Mouse (Mus musculus) heart, adult 8-10 months (tissue): ENCODE data around the gene Zfp445. TPM values are rescaled to one million over a fixed set of nuclear protein-coding genes. Genes with fewer than 3 reads are reported as not detected.
A peak's percentile ranks its signal among the peaks of the same experiment; 100 is the strongest.

Source experiments
- DNase-seq: peaks from one replicate; pipeline ENCODE4 v3.0.0; 2022; ENCODE audit warnings: low spot score
- total RNA-seq, 4 experiments: library from RNA; stranded (reverse); gene quantifications; 2 replicates each; pipeline ENCODE4 v1.2.4; 2022

The Zfp445 gene
- total RNA-seq, 4 experiments from 2014 or later, result 66.2 to 94.7 (median 75.8) TPM

- DNase-seq, result no peak
These were observed 29.0 kb downstream of the Zfp445 start for GRCm38 (mm10) chr9:122836790-122837189.

GRCm38 (mm10) chr9:122836126-122836525, 29.7 kb downstream of the Zfp445 start:
- DNase-seq, result no peak

GRCm38 (mm10) chr9:122829826-122830380, 35.9 kb downstream of the Zfp445 start:
- no peak for DNase-seq

DNA sequence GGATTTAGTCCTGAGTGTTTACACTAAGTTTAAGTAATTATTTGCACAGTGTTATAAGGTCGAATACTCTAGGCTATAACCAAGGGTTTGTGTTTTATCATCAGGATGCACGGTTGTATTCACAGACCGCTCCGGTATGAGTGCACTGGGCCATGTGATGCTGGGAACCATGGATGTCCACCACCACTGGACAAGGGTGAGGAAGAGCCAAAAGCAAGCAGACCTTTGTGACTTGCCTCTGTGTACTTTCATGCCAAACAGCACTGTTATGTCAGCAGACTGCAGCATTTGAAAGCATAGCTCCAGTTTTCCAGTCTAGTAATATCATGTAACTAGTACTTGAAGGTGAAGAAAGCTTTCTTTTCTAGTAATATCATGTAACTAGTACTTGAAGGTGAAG, 39.1 kb downstream of the Zfp445 start:
- DNase-seq, result no peak

DNA sequence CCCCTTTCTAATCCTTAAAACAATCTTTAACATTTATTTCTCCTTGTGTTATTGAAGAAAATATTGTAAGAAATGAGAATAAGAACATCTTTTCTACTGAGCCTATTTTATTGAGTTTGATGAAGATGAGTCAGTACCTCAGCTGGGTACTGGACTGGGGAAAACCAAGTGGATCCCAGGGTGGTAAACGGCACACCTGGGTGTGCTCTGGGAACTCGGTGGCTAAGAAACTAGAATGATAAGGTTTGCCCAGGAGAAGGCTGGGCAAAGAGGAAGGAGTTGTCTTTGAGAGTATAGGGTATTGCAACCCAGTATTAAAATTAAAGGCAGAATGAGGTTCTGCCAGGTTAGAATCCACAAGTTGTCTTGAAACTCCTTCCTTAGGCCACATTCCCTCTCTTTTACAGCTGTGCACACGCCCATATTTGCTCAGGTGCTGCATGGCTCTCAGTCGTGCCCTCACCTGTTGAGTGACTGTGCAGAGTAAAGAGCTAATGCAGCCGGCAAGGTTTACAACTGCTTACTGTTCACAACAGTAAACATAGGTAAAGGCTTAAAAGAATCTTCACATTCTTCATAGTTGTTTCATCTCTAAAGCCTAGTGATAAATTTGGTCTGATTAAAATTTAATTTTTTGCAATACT, 42.3 kb downstream of the Zfp445 start:
- no peak for DNase-seq

- DNase-seq, result no peak
These were observed 50.5 kb downstream of the Zfp445 start for GRCm38 (mm10) chr9:122815239-122815851.

DNA sequence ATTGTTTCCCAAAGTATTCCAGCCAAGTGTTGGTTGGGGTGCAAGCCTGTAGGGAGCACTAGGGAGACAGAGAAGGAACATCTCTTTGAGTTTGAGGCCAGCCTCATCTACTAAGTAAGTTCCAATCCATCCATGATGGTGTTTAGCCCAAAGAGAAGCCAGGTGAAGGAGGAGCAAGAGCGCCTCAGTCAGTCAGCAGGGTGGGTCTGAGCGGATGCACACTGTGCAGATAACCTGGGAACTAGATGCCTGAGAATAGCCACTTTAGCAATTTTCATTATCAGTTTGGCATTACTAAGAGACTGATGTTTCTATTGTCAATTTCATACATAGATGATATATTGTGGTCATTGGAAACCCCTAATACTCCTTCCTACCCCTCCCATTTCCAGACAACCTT, 51.0 kb downstream of the Zfp445 start:
- DNase-seq, result no peak

DNA sequence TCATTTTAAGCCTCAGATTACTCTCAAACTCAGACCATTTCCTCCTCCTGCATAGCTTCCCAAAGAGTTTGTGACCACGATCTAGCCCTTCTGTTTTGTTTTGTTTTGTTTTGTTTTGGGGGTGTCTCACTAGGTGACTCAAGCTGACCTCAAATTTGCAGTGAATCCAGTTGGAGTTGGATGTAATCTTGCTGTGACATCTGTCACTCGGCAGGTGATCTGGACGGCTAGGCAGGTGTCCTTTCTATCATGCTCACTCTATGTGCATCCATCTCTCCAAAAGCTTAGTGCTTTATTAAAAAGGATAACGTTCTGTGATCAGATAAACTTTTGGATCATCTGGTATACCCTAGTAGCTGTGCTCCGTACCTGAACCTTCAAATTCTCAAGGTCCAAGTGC, 53.4 kb downstream of the Zfp445 start:
- no peak for DNase-seq

DNA sequence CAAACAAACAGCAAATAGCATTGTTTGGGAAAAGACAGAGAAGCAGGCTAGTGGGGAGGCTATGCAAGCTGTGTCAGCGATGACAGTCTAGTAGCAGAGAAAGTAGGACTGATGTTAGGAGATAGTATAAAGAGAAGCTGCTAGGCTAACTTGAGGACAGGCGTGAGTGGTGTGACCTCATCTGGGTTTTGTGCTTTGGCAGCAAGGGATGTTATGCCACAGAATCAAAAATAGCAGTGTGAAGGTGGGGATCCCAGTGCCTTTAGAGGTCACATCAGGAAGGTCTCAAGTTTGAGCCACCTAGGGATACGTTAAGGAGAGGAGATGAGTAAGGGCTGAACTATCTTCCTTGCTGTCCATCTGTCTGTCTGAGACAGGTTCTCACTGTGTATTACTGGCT, 55.6 kb downstream of the Zfp445 start:
- DNase-seq, result peak; percentile 36

DNA sequence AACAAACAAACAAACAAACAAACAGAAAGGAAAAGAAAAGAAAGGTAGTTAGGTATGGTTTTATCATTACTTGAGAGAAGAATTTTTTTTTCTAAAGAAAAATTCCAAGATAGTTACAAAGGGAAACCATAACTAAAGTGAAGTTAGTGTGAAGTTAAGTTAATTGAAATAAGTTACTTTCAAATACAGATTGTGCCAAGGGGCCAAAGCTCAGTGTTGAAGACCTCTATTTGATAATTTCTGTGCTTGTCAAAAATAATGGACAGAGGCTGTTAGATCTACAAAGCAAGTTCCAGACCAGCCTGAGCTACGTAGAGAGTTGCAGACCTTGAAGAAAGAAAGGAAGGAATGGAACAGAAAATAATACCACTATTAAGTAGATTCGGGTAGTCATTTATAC, 58.6 kb downstream of the Zfp445 start:
- no peak for DNase-seq

DNA sequence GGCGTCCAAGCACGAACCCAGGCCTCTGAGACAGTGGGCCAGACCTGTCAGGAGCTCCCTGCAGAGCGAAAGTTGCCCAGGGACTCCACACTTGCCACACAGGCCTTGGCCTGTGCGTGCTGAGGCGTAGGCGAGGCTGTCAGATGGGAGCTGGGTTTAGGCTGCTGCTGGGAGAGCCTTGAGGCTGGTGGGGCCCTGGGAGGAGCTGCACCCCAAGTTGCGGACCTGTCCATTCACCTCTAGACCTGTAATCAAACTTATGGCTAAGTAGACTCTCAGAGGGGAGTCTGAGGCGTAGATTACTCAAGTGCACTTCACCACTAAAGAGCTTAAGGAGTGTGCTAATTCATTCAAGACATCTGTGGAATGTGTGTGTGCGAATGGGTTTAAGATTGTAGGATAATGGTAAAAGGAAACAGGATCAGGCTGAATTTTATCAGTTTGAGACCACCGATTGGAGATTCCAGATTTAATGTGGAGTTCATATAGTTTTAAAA, 59.9 kb downstream of the Zfp445 start:
- no peak for DNase-seq

DNA sequence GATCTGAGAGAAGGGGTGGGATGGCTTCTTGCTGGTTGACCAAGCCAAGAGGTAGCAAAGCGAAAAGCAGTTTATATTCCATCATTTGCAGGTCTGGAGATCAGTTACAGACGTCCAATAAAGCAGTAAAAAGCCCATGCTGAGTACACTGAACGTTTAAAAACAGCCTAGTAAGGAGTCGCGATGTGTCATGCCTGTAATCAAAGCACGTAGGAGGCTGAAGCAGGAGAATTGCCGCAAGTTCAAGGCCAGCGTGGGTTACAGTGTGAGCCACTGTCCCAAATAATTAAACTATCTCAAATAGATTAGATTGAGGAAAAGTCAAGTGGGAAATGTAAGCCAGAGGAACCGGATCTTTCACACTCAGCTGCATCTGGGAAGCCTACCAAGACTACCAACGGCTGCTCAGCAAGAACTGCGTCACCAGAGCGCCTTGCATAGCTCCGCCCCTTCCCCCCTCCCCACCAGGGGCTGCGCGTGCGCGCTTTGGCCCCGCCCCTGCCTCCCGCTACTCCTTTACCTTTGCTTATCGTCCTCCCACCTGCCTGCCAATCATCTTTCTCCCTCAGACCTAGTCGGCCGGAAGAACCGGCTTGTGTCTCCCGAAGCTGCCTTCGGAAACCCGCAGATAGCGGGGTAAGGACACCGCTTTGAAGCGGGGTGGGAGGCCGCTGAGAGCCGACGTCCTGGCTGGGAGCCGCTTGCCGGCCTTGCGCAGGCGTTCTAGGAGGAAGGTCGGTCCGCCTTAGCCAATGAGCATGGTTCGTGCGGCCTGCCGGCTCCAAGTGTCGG, 60.6 kb downstream of the Zfp445 start, which contains the start of gene Tcaim:
Gene Tcaim, plus strand, starts transcription at position 487 of the 792 bp plus-strand sequence.
- peak; percentile 91 for DNase-seq

Other genes starting within 250 kb of the Zfp445 start
- not detected for gene Topaz1, start 118.7 kb downstream of the Zfp445 start, total RNA-seq
- gene Tcaim, start 60.5 kb downstream of the Zfp445 start, total RNA-seq, result 10 to 100 TPM; 45.2 to 50.8 (median 46.9) TPM
- not detected for gene Gm35549, start 22.0 kb downstream of the Zfp445 start, total RNA-seq
- gene Zkscan7, start 19.7 kb upstream of the Zfp445 start, total RNA-seq, result 1 to 10 TPM; 4.1 to 7.8 (median 6.6) TPM
- 1 to 10 TPM; 1.0 to 2.3 (median 1.5) TPM for gene Zfp105, start 57.1 kb upstream of the Zfp445 start, total RNA-seq
- 10 to 100 TPM; 13.0 to 20.4 (median 16.6) TPM for gene 1110059G10Rik, start 85.0 kb upstream of the Zfp445 start, total RNA-seq
- gene Kif15, start 85.0 kb upstream of the Zfp445 start, total RNA-seq, result under 1 TPM in 3 of 4 experiments, not detected in 1; 0.09 to 0.40 (median 0.24) TPM
- gene Tmem42, start 155.3 kb upstream of the Zfp445 start, total RNA-seq, result 10 to 100 TPM; 11.0 to 14.5 (median 13.6) TPM
- gene Tgm4, start 168.7 kb upstream of the Zfp445 start, total RNA-seq, result not detected
- 10 to 100 TPM; 39.8 to 46.0 (median 43.6) TPM for gene Zdhhc3, start 247.2 kb upstream of the Zfp445 start, total RNA-seq
- 10 to 100 TPM; 25.0 to 27.2 (median 27.0) TPM for gene Exosc7, start 247.2 kb upstream of the Zfp445 start, total RNA-seq